Mouse (Mus musculus): ENCODE measurements at regions not wholly inside any gene's neighbourhood (a gene's known extent, or its start where the extent isn't known, plus 50 kb on each side); places are given as distances from the start of the nearest gene placed in this dataset.

DNA sequence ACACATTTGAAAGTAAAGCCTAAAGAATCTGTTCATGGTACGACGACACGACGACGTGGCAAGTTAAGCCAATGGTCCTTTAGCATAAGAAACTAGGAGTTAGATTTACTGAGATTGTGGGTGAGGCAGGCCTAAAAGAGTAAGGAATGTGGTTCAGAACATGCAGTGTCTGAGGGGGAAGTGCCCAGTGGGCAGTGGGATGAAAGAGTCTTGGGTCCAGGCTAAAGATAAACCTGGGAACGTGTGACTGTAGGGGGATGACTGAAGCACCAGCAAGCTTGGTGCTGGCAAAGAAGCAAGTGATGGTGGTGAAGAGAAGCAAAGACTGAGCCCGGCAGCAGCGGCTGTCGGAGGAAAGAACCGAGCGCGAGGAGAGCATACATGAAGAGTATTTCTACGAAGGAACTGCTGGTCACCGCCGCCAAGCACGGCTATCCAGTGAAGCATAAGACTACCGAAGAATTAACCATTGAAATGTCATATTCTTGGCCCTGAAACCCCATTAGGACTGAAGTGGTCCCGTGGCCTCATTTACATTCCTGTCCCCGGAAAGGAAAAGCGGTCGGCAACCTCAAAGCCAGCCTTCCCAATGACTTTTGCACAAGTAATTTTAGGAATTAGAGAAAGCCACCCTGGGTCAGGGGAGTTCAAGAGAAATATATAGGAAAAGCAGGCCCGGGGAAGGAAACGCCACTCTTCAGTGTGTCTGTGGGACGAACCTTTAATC is 76.2 kb upstream of the Armc2 start:
- no peak for DNase-seq (ENCODE audit: low spot score)

DNA sequence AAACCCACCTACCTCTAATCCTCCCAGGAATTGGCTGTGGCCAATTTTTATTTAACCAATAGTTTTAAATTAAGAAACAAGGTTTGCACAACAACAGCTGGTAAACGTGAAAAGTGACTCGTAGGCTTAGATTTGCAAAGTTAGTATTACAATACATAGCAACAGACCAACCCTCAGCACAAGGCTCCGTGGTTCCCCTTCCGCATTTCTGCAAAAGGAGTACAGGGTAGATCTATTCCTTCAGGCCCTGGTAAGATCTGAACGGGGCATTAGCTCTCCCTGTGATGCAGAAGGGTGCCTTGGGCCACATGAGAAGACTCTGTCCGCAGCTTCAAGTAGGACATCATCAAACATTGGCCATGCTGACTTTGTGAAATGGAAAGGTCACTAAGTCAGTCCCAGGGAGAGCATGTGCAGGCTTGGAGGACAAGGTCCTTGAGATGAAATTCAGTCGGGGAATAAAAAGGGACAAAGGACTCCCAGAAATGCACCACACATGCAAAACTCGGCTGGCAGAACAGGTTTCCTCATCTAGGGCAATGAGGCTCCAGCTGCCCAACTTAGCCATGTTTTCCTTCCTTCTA is 75.0 kb upstream of the Armc2 start:
- no peak for DNase-seq (ENCODE audit: low spot score)

DNA sequence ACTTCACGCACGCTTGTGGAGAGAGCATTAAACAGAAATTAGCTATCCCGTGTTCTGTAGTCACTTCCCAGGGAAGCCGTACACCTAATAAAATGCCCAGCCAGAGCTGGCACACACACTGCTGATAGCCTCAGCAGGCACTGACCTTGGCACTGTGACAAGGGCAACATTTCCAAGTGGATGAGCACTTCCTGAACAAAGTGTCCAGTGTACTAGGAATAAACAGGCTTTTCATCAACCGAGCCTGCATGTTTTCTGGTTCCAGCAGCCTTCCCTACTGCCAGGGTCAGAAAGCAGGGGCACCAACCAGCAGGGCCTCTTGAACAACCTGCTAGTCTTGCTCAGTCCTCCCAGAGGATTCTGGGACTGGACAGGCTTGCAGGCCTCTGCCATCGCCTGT is 74.3 kb upstream of the Armc2 start:
- DNase-seq (ENCODE audit: low spot score) = peak; percentile 84

DNA sequence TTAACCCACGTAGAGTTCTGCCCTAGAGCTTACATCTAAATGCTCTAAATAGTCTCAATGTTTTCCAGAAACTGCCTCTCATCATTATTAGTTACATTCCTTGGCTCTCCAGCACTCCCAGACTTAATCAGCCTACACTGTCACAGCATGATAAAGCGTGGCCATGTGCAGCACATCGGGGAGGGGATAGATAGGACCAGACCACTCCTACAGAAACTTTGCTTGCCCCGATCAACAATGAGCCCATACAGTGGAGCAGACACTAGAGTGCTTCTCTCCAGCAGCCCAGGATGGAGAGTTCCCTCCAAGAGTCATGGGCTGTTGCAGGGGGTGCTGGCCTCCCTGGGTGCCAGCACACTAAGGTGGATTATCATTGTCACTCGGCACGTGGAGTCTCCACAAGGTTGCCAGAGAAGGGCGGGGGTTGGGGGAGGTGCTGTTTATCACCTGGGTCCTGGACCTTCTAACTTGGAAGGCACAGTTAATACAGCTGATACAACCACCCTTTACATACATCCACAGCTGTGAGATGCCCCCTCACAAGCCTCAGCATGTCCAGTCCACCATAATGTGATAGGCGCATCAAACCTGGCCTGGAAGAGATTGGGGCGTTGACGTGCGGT is 73.4 kb upstream of the Armc2 start:
- no peak for DNase-seq (ENCODE audit: low spot score)

DNA sequence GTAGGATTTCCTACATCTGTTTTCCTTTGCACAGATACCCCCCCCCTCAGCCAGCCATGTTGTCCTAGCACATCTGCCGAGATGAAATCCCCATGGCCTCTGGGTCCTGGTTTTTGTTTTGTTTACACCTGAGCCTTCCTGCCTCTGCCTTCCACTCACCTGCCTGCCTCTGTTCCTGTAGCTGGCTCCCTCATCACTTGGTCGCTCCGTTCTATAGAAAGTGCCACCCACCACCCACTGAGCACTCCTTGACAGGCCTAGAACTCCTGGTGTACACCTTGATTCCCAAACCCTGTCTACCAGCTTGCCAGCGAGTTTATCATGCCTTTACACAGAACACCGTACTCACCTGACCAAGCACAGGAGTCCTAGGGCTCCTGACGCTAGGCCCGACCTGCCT is 72.6 kb upstream of the Armc2 start:
- DNase-seq (ENCODE audit: low spot score) = no peak

- DNase-seq (ENCODE audit: low spot score) = no peak
Observed at GRCm38 (mm10) chr10:42090147-42090546, 71.9 kb upstream of the Armc2 start.

DNA sequence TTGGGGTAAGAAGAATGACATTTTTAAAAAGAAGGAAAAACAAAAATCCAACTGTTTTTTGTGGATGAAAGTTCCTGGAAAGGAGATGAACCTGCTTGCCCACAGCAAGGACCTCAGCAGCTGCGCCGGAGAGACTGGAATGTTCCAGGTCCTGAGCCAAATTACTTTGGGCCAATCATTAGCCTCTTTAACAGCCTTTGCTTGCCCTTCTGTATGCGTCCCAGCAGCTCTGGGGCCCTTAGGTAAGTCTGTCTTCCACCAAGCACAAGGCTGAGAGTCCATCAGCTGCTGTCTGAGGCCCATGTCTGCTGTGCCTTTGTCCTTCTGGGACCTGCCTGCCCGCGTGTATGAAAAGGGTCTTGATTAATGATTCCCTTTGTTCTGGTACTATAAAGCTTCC is 71.4 kb upstream of the Armc2 start:
- no peak for DNase-seq (ENCODE audit: low spot score)

DNA sequence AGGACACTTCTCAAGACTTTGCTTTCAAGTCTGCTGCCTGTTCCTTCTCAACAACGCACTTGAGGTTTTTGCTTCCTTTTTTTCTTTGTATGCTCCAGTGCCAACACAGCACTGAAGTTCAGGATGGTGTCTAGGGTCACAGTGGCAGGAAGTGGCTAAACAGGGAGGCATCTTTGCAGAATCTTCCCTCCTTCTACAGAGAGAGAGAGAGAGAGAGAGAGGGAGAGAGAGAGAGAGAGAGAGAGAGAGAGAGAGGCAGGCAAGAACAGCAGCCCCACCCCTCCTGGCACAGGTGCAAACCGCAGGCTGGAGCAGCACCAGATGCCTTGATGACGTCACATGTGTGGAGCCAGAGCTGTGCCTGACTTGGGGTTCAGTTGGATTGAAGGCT is 71.0 kb upstream of the Armc2 start:
- DNase-seq (ENCODE audit: low spot score) = peak; percentile 75

DNA sequence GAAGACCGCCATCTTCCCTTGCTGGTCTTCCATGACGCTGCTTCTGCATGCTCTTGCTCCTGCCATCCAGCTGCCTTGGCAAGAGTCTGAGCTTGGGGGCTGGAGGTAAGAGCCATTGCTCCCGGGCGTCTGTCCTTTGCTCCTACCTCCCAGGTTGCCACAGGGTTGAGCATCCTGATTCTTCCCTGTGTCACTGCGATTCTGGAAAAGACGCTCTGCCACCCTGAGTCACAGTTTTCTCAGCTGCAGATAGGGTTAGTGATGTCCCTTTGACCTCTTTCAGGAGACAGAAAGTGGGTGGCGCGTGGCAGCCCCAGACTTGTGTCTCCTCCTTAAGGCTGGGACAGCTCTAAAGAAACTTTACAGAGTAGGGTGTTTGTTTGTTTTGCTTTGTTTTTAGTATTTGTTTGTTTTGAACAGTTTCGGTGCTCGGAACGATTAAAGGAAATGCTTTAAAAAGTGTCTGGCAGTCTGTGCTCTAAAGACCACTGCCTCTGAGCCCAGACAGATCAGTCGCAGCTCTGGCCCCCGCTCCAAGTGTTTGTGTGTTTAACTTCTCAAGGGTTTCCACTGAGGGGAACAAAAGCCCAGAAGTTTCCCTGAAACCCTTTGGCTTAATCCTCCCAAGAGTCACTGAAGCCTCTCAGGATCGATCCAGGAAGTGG is 70.5 kb upstream of the Armc2 start:
- DNase-seq (ENCODE audit: low spot score) = no peak

GRCm38 (mm10) chr10:42087906-42088305 is 69.7 kb upstream of the Armc2 start:
- no peak for DNase-seq (ENCODE audit: low spot score)

DNA sequence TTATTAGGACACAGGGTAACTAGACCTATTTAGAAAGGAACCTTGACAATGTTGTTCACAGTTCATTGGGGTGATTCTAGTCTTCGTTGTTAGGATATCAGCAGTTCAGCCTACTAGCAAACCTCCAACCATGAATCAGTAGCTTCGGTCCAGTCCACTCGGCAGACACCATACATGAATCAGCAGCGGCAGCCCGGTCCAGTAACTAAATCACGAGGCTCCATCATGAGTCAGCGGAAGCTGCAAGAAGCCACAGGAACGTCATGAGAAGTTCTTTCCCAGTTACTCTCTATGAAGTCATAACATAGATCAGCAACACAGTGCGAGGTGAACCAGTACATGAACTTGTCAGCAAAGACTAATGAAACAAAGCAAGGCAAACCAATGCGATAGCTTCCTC is 68.4 kb upstream of the Armc2 start:
- DNase-seq (ENCODE audit: low spot score) = no peak

- no peak for DNase-seq (ENCODE audit: low spot score)
Observed at GRCm38 (mm10) chr10:42085295-42085694, 67.1 kb upstream of the Armc2 start.

GRCm38 (mm10) chr10:42082227-42082840 is 64.1 kb upstream of the Armc2 start:
- DNase-seq (ENCODE audit: low spot score) = no peak

DNA sequence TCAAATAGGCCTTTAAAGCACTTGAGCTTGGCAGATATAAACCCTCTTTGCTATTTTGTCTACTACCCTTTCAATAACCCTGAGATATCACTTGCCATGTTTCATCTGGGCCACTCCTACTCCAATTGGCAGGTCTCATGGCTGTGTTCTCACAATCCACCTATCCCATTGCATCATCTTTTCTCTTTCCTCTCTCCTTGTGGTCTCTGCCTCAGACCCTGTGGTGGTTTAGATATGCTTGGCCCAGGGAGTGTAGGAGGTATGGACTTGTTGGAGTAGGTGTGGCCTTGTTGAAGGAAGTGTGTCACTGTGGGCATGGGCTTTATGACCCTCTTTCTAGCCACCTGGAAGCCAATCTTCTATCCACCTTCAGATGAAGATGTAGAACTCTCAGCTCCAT is 61.5 kb upstream of the Armc2 start:
- no peak for DNase-seq (ENCODE audit: low spot score)

- DNase-seq (ENCODE audit: low spot score) = no peak
Observed at GRCm38 (mm10) chr10:42076711-42077110, 58.5 kb upstream of the Armc2 start.

GRCm38 (mm10) chr10:42075545-42075944 is 57.3 kb upstream of the Armc2 start:
- DNase-seq (ENCODE audit: low spot score) = no peak

DNA sequence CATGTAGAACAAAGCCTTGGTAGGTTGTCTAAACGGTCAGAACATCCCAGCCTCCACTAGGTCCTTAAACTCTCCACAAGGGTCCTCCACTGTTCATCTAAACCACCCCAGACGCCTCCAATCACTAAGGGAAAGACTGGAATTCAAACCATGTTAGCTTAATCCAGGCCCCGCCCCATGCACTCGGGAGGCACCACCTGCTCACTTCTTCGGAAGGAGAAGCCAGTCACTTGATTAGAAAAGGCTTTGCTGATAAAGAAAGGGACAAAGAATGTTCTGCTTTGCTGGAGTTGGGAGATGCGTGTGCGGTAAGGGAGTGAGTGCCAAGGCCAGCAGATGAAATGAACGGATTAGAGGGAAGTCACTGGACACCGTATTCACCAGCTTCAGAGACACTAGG is 54.5 kb upstream of the Armc2 start:
- no peak for DNase-seq (ENCODE audit: low spot score)

GRCm38 (mm10) chr10:42072131-42072530 is 53.9 kb upstream of the Armc2 start:
- no peak for DNase-seq (ENCODE audit: low spot score)

DNA sequence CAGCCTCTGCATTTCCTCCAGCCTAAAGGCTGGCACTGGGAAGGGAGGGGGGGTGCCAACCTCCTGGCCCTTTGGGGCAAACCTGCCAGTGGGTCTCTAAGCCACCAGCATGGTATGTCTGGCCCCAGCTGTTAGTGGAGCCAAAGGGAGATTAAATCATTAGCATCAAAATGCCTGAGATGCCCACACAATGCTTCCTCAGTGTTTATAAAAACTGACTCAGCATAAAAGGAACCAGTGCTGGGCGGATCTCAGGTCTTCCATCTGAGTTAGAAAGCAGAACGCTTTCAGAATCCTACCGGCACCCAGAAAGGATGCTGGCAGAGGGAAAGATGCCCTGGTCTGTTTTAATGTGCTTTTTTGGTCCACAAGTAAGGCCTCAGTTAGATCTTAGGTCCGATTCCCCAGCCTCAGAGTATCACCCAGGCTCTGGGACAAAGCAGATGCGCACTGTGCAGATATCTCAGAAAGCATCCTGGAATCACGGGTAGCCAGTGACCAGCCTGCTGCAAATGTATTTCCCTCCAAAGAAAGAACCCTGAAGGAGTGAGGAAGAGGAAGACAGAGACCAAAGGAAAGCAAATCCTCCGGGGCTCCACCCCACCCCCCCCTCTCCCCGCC is 53.3 kb upstream of the Armc2 start:
- DNase-seq (ENCODE audit: low spot score) = no peak

DNA sequence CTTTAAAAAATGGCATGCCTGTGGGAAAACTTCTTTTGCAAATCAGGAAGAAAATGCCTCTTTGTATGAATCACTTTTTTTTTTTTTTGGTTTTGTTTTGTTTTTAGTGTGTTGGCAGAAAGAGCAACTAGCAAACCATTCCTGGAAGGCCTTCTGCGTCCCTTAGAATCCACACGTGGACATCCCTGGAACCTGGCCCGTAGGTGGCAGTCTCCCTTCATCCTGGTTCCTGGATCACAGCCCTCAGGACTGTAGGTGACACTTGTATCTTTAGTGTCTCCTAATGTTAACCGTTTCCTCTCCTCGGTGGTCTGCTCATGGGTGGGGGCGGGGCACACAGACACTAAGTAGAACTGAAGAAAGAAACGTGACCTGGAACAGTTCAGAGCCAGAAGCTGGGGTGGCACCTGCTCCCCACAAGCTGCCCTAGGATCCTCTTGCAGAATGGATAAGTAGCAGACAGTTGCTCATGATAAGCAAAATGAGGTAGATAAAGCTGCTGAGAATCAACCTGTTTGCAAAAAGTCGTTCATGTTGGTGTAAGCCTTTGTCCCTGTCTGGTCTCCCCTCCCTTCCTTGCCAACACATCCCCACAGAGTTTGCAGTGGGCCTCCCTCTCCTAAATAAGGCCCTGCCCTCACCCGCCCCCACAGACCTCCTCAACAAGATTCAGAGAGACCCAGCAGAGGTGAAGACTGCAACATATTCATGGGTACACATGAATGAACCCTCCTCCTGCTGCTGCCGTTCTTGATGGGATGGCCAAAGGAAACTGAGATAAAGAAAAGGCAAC is 52.6 kb upstream of the Armc2 start:
- peak; percentile 43 for DNase-seq (ENCODE audit: low spot score)

DNA sequence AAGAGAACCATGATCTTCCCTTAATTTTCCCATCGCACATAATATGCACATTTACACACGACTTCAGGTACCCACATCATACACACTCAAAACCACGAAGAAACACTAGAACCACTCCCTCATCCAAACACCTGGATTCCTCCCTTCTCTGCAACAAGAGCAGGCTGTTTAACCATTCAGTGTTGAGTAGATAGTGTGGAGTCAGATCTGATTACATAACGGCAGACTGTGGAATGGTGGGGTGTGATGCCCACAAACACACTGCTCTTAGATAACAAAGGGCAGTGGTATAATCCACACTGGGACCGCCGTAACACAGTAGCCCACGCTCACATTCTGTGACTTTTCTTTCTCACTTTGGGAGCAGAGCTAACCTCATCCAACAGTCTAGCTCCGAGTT is 51.5 kb upstream of the Armc2 start:
- no peak for DNase-seq (ENCODE audit: low spot score)
